Mouse (Mus musculus) midbrain, embryonic 10.5 days (tissue): ENCODE measurements around the gene Snupn. TPM values are rescaled to one million over a fixed set of nuclear protein-coding genes. Genes with fewer than 3 reads are reported as not detected.

Experiments
- polyA plus RNA-seq: library from polyadenylated mRNA; unstranded; fragments of >200 nt; fragmentation: Nextera tagmentation; extraction: Ambion mirVana; gene quantifications from 2 replicates; pipeline ENCODE4 v1.2.1, GENCODE M21; 2016

The Snupn gene
- polyA plus RNA-seq, 1 experiment from 2014 or later: 29.7 TPM

Other genes starting within 250 kb of the Snupn start
- gene Lingo1, start 154.4 kb upstream of the Snupn start, polyA plus RNA-seq: 2.8 and 6.4 TPM in 2 replicates
- not detected in 2 replicates for gene Odf3l1, start 86.2 kb upstream of the Snupn start, polyA plus RNA-seq
- gene Cspg4, start 85.8 kb upstream of the Snupn start, polyA plus RNA-seq: 0.91 and 1.7 TPM in 2 replicates
- gene Snx33, start 22.5 kb upstream of the Snupn start, polyA plus RNA-seq: 8.0 and 8.4 TPM in 2 replicates
- gene Imp3, start 13.4 kb upstream of the Snupn start, polyA plus RNA-seq: 58.4 and 65.2 TPM in 2 replicates
- 18.2 and 19.6 TPM in 2 replicates for gene Ptpn9, start 44.0 kb downstream of the Snupn start, polyA plus RNA-seq
- gene Sin3a, start 121.2 kb downstream of the Snupn start, polyA plus RNA-seq: 51.6 and 56.7 TPM in 2 replicates
- 61.1 and 69.7 TPM in 2 replicates for gene Man2c1, start 179.8 kb downstream of the Snupn start, polyA plus RNA-seq
- gene Neil1, start 197.4 kb downstream of the Snupn start, polyA plus RNA-seq: 5.4 and 7.1 TPM in 2 replicates
- gene Commd4, start 207.5 kb downstream of the Snupn start, polyA plus RNA-seq: 117 and 122 TPM in 2 replicates